Mouse (Mus musculus): ENCODE results near the gene Mast4. TPM values are rescaled to one million over a fixed set of nuclear protein-coding genes. Genes with fewer than 3 reads are reported as not detected.

The Mast4 gene
- polyA plus RNA-seq, 1 experiment from 2014 or later = 20.3 TPM

DNA sequence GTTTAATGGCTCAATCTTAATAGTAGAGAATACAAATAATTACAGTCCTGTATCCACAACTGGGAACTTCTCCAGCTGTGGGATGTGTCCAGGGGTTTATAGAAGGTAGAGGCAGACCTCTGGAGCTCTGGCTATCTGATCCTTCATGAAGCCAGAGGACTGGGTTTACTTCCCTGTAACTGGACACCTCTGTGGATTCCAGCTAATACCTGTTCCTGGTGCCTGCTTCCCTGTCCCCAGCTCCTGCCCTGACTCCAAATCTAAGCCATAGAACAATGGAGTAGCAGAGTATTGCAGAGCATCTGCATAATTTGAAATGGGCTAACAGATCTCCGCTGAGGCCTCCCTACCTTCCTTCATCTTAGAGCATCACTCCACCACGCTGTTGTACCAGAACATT, 398.1 kb downstream of the Mast4 start:
- 95% methylated on average over 2 of the region's 2 CpGs for WGBS
- Histone ChIP-seq H3K9ac (no peak overlapping the region), H3K36me3 (no peaks in the 10 kb centered on the region), H3K4me2 (replicated peaks) (no peak overlapping the region), H3K9me3 (no peaks in the 10 kb centered on the region), H3K27ac (no peak overlapping the region), H3K27me3 (replicated peaks) (no peaks in the 10 kb centered on the region), H3K4me1 (replicated peaks) (no peaks in the 10 kb centered on the region), H3K4me3 (replicated peaks) (no peak overlapping the region)
- ATAC-seq = no peak

DNA sequence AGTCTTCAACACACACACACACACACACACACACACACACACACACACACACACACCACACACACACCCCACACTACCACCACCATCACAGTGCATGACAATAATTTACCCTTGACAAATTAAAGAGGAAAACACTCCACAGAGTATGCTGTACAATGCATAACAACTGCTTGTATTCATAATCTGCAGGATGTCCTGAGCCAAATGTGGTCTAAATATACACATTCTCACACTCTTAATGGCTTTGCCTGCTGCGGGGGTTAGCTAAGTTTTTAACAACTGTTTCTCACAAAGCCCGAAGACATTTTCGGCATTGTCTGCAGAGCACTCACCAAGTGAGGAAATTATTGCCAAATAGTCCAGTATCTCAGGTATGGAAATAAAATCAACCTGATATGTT, 398.5 kb downstream of the Mast4 start:
- H3K27ac ChIP-seq = no peak overlapping the region
- H3K27me3 ChIP-seq (replicated peaks) = no peaks in the 10 kb centered on the region
- H3K9me3 ChIP-seq = no peaks in the 10 kb centered on the region
- no peak overlapping the region for H3K4me3 ChIP-seq (replicated peaks)
- ATAC-seq = no peak
- H3K9ac ChIP-seq = no peak overlapping the region
- H3K4me1 ChIP-seq (replicated peaks) = no peaks in the 10 kb centered on the region
- WGBS = 66% methylated on average over 3 of the region's 3 CpGs
- no peak overlapping the region for H3K4me2 ChIP-seq (replicated peaks)
- H3K36me3 ChIP-seq = no peaks in the 10 kb centered on the region

DNA sequence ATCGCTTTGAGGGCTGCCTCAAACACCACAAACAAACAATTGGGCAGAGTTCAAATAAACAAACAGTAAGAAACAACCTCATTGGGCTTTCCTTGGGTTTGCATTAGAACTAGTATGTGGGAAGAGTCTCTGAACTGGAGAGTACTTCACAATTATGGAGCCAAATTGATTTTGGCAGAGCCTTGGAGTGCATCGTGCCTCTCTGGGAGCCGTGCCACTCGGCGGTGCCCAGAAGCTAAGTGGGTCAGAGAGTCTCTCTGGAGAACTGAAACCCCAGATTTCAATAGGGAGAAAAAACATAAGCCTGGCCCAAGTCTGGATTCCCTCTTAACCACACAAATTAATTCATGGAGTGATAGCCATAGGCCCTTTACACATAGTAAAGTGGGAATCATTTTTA, 400.6 kb downstream of the Mast4 start:
- no peak overlapping the region for H3K4me2 ChIP-seq (replicated peaks)
- H3K27me3 ChIP-seq (replicated peaks) = no peaks in the 10 kb centered on the region
- H3K9me3 ChIP-seq = no peaks in the 10 kb centered on the region
- 88% methylated on average over 5 of the region's 5 CpGs for WGBS
- no peak overlapping the region for H3K27ac ChIP-seq
- no peak overlapping the region for H3K9ac ChIP-seq
- no peaks in the 10 kb centered on the region for H3K36me3 ChIP-seq
- no peaks in the 10 kb centered on the region for H3K4me1 ChIP-seq (replicated peaks)
- no peak overlapping the region for H3K4me3 ChIP-seq (replicated peaks)
- no peak for ATAC-seq

DNA sequence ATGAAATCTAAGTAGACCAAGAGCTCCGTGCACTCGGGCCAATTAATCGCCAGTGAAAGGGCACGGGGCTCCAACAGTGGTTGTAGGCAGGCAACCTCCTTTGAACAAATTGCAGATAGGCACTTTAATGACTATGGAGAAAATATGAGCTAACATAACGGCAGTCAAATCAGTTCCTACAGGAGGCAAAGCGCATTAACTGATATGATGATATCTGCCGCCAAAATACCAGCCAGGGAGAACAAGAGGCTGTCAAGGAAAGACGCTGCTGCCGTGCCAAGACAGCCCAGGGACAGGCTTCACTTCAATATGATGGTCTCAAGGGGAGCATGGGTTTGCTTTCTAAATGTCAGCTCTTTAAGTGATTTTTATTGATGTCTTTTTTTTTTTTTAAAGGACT, 401.9 kb downstream of the Mast4 start:
- Histone ChIP-seq H3K4me2 (replicated peaks) (no peak overlapping the region), H3K4me3 (replicated peaks) (no peak overlapping the region), H3K27ac (no peak overlapping the region), H3K27me3 (replicated peaks) (no peaks in the 10 kb centered on the region), H3K36me3 (no peaks in the 10 kb centered on the region), H3K9me3 (no peaks in the 10 kb centered on the region), H3K4me1 (replicated peaks) (no peaks in the 10 kb centered on the region), H3K9ac (no peak overlapping the region)
- no peak for ATAC-seq
- 80% methylated on average over 9 of the region's 9 CpGs for WGBS

DNA sequence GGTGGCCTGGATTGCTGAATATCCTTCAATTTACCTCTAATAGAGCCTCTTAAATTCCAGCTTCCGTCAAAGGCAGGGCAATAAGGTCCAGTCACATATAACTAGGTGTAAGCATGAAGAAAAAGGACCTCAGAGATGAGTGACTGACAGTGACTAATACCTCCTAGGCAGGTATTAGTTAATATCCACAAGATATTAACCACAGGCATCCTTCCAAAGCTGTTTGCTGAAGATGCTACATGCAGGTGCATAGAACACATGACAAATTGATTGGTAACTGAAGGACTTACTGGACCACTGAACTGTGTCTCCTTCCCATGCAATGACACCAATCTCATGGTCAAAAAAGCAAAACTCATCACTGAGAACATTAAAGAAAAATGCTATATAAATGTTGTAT, 402.3 kb downstream of the Mast4 start:
- Histone ChIP-seq H3K4me3 (replicated peaks) (no peak overlapping the region), H3K27ac (no peak overlapping the region), H3K9me3 (no peaks in the 10 kb centered on the region), H3K4me1 (replicated peaks) (no peaks in the 10 kb centered on the region), H3K9ac (no peak overlapping the region), H3K27me3 (replicated peaks) (no peaks in the 10 kb centered on the region), H3K36me3 (no peaks in the 10 kb centered on the region), H3K4me2 (replicated peaks) (no peak overlapping the region)
- WGBS = 91% methylated on average over 1 of the region's 1 CpGs
- no peak for ATAC-seq

DNA sequence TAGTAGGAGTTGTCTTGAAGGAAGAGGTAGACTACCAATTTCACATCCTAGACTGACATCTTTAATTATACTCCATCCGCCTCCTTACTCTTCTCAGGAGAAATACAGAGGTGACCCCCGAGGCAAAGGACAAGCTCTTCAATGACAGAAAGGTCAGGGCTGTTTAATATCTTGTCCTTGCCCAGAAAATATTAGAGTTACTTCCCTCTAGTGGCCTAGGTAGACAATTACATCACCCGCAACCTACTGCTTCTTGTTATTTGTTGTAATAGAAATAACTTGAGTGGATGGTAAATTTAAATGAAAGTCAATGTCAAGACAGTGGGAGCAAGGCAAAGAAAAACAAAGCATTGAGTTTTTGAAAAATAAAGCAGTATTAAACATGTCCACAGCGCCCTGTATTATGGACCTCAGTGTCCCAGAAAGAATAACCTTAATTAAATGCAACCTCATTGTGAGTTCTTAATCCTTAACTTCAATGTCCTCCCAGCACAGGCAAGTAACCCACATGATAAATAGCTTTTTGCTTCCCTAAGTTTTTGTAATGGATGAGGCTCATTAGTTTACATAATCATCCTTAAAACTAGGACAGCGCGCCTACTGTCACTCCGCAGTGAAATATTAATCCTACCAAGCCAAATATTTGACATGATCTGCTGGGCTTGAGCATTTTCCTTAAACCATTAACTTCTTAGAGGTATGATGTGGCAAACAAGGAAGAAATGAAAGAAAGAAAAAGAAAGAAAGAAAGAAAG, 408.3 kb downstream of the Mast4 start:
- 77% methylated on average over 7 of the region's 7 CpGs for WGBS
- Histone ChIP-seq H3K9me3 (no peaks in the 10 kb centered on the region), H3K4me2 (replicated peaks) (no peak overlapping the region), H3K4me3 (replicated peaks) (no peak overlapping the region), H3K4me1 (replicated peaks) (no peaks in the 10 kb centered on the region), H3K9ac (no peak overlapping the region), H3K27ac (no peak overlapping the region), H3K27me3 (replicated peaks) (no peaks in the 10 kb centered on the region), H3K36me3 (no peaks in the 10 kb centered on the region)
- ATAC-seq = no peak

DNA sequence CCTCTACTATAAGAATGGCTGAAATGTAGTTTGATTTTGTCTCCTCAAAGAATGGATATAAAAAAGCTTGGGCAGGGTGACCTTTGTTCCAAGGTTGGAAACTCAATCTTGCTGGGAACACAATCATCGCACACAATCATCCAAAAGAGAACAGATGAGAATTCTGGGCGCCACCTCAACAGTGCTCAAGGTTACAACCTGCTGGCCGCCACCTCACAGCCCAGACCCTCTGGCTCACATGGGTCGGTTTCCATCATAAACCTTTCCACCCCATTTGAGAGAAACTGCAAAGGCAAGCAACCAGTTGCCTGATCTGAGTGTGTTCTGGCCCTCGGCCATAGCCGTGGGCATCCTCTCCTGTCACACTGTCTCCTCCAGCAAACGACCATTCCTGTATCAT, 414.6 kb downstream of the Mast4 start:
- ATAC-seq = no peak
- no peak overlapping the region for H3K4me2 ChIP-seq (replicated peaks)
- H3K27ac ChIP-seq = no peak overlapping the region
- H3K9ac ChIP-seq = no peak overlapping the region
- no peaks in the 10 kb centered on the region for H3K27me3 ChIP-seq (replicated peaks)
- no peaks in the 10 kb centered on the region for H3K9me3 ChIP-seq
- no peaks in the 10 kb centered on the region for H3K4me1 ChIP-seq (replicated peaks)
- WGBS = 90% methylated on average over 7 of the region's 7 CpGs
- no peak overlapping the region for H3K4me3 ChIP-seq (replicated peaks)
- H3K36me3 ChIP-seq = no peaks in the 10 kb centered on the region

DNA sequence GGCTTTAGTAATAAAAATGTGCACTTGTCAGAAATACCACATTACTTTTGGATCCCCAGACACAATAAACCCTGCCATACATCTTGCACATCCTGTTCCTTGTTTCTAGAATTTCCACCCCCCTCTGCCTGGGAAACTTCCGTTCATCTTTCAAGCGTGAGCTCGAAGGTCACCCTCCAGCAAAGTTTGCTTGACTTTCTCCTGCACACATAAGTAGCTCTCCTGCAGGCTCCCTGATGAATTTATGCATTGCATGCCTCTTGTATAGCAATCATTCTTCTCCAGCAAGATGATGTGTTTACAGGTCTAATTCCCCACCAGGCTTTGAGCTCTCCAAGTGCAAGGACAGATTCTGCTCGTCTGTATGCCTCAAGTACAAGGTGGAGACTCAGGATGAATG, 415.7 kb downstream of the Mast4 start:
- H3K4me2 ChIP-seq (replicated peaks) = no peak overlapping the region
- 14% methylated on average over 4 of the region's 4 CpGs for WGBS
- no peak overlapping the region for H3K4me3 ChIP-seq (replicated peaks)
- H3K9me3 ChIP-seq = no peaks in the 10 kb centered on the region
- ATAC-seq = no peak
- no peaks in the 10 kb centered on the region for H3K36me3 ChIP-seq
- no peak overlapping the region for H3K27ac ChIP-seq
- H3K4me1 ChIP-seq (replicated peaks) = no peaks in the 10 kb centered on the region
- H3K27me3 ChIP-seq (replicated peaks) = no peaks in the 10 kb centered on the region
- no peak overlapping the region for H3K9ac ChIP-seq

DNA sequence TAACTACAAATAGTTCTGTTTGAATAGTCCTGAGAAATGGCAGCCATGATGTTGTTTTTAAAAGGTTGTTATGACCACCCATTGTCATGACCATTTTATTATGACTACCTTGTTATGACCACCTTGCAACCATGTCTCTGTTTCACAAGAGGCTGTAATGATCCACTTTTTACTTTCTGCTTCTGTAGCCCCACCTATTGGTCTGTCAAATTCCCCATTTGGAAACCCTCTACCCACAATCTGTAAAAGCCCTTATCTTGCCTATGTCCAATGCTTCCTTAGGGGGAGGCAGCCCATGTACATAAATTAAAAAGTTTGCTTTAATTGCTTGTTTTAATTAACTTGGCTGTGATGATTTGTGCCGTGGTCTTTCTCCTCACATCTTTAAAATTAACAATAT, 419.0 kb downstream of the Mast4 start:
- no peaks in the 10 kb centered on the region for H3K36me3 ChIP-seq
- no peaks in the 10 kb centered on the region for H3K27me3 ChIP-seq (replicated peaks)
- ATAC-seq = no peak
- no peak overlapping the region for H3K27ac ChIP-seq
- no peak overlapping the region for H3K4me2 ChIP-seq (replicated peaks)
- 81% methylated on average over 1 of the region's 1 CpGs for WGBS
- H3K4me3 ChIP-seq (replicated peaks) = no peak overlapping the region
- H3K4me1 ChIP-seq (replicated peaks) = no peaks in the 10 kb centered on the region
- no peaks in the 10 kb centered on the region for H3K9me3 ChIP-seq
- H3K9ac ChIP-seq = no peak overlapping the region

DNA sequence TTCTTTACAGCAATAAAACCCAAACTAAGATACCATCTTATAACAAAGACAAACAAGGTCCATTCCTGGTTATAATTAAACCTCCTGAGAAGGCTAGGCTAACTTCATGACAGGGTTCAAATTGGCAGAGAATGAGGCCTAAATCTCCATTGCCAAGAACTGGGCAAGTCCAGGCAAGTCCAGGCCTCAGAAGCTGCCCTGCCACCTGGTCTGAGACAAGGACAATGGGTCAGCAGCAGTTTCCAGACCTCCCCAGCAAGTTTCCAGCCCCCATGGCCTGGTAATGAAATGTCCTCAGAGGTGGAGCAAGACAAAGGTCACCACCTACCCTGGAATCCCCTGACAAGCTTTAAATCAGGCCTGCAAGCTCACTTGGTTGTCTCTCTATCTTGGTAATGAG, 419.5 kb downstream of the Mast4 start:
- no peak overlapping the region for H3K4me2 ChIP-seq (replicated peaks)
- no peak overlapping the region for H3K4me3 ChIP-seq (replicated peaks)
- H3K9me3 ChIP-seq = no peaks in the 10 kb centered on the region
- no peaks in the 10 kb centered on the region for H3K36me3 ChIP-seq
- H3K27me3 ChIP-seq (replicated peaks) = no peaks in the 10 kb centered on the region
- H3K4me1 ChIP-seq (replicated peaks) = no peaks in the 10 kb centered on the region
- no peak overlapping the region for H3K27ac ChIP-seq
- H3K9ac ChIP-seq = no peak overlapping the region
- no peak for ATAC-seq

DNA sequence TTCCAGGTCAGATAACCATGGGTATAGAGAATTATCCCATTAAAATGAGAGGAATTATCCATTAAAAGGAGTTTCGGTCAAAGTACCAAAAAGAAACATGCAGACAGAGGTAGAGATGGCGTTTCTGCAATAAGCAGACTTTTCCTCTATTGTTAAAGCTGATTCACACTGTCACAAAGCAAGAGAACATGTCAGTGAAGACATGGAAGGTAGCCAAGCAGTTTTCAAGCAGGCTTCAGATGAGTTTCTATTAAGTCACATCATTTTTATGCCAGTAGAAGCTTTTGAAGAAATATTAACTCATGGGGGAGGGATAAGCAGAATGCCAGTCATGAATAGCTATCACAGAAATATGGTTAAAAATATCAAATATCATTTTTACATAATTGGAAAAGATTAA, 420.4 kb downstream of the Mast4 start:
- ATAC-seq = no peak
- no peaks in the 10 kb centered on the region for H3K36me3 ChIP-seq
- WGBS = 87% methylated on average over 2 of the region's 2 CpGs
- H3K27me3 ChIP-seq (replicated peaks) = no peaks in the 10 kb centered on the region
- H3K9me3 ChIP-seq = no peaks in the 10 kb centered on the region
- H3K27ac ChIP-seq = no peak overlapping the region
- H3K9ac ChIP-seq = no peak overlapping the region
- no peak overlapping the region for H3K4me2 ChIP-seq (replicated peaks)
- no peaks in the 10 kb centered on the region for H3K4me1 ChIP-seq (replicated peaks)
- H3K4me3 ChIP-seq (replicated peaks) = no peak overlapping the region

DNA sequence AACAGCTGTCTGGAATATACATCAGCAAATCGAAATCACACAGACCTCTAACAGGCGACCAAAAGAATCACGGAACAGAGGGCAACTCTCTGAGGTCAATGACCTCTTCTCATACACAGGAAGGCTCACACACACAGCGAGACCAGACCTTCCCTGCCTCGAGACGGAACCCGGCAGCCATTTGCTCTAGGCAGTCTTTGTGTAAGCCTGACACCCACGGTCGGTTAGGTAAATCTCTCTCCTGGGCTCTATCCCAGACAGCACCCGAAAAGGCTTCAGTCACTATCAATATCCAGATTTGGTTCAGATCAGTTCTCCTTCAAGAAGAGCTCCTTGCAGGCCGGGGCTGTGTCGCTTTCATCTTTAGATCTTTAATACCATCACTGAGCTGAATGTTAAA, 421.4 kb downstream of the Mast4 start:
- no peak overlapping the region for H3K4me2 ChIP-seq (replicated peaks)
- no peaks in the 10 kb centered on the region for H3K9me3 ChIP-seq
- no peak overlapping the region for H3K4me3 ChIP-seq (replicated peaks)
- no peak overlapping the region for H3K9ac ChIP-seq
- no peaks in the 10 kb centered on the region for H3K36me3 ChIP-seq
- WGBS = 70% methylated on average over 12 of the region's 12 CpGs
- ATAC-seq = no peak
- H3K27ac ChIP-seq = no peak overlapping the region
- no peaks in the 10 kb centered on the region for H3K4me1 ChIP-seq (replicated peaks)
- no peaks in the 10 kb centered on the region for H3K27me3 ChIP-seq (replicated peaks)

DNA sequence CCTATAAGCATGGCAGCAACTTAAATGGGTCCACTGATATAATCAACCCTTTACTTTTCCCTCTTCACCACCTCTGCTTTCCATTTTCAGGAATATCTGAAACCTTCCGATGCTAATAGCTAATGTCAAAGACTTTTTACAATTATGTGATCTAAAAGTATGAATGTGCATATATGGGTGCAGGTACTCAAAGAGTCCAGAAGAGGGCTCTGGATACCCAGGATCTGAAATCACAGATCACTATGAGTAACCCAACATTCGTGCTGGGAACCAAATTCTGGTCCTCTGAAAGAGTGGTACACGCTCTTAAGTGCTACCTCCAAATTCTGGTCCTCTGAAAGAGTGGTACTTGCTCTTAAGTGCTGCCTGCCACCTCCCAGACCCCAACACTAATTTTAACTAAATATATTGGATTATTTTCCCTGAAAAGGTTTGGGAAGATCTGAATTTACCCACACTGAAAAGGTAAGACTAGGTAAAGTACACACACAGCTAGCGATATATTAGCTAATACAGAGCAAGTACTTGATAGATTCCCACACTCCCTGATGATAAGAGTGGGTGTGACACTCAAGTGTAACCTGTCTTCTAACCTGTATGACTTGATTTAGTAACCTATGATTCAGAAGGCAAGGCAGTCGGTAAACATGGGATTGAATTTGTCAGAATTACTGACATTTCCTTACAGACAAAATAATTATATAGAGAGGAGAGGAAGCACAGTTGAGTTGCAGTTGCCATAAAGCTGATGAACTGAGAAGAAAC, 424.5 kb downstream of the Mast4 start:
- H3K27ac ChIP-seq = no peak overlapping the region
- 82% methylated on average over 5 of the region's 5 CpGs for WGBS
- no peaks in the 10 kb centered on the region for H3K36me3 ChIP-seq
- no peaks in the 10 kb centered on the region for H3K4me1 ChIP-seq (replicated peaks)
- ATAC-seq = no peak
- H3K9ac ChIP-seq = no peak overlapping the region
- no peaks in the 10 kb centered on the region for H3K27me3 ChIP-seq (replicated peaks)
- H3K9me3 ChIP-seq = no peaks in the 10 kb centered on the region
- H3K4me3 ChIP-seq (replicated peaks) = no peak overlapping the region
- H3K4me2 ChIP-seq (replicated peaks) = no peak overlapping the region
